Mouse (Mus musculus): ENCODE results near the gene Plcb4. TPM values are rescaled to one million over a fixed set of nuclear protein-coding genes. Genes with fewer than 3 reads are reported as not detected.
A peak's percentile ranks its signal among the peaks of the same experiment; 100 is the strongest.

The Plcb4 gene
- 19.6 and 24.1 TPM in 2 replicates for polyA plus RNA-seq (2014; fragmentation: Nextera tagmentation; extraction: Ambion mirVana)

DNA sequence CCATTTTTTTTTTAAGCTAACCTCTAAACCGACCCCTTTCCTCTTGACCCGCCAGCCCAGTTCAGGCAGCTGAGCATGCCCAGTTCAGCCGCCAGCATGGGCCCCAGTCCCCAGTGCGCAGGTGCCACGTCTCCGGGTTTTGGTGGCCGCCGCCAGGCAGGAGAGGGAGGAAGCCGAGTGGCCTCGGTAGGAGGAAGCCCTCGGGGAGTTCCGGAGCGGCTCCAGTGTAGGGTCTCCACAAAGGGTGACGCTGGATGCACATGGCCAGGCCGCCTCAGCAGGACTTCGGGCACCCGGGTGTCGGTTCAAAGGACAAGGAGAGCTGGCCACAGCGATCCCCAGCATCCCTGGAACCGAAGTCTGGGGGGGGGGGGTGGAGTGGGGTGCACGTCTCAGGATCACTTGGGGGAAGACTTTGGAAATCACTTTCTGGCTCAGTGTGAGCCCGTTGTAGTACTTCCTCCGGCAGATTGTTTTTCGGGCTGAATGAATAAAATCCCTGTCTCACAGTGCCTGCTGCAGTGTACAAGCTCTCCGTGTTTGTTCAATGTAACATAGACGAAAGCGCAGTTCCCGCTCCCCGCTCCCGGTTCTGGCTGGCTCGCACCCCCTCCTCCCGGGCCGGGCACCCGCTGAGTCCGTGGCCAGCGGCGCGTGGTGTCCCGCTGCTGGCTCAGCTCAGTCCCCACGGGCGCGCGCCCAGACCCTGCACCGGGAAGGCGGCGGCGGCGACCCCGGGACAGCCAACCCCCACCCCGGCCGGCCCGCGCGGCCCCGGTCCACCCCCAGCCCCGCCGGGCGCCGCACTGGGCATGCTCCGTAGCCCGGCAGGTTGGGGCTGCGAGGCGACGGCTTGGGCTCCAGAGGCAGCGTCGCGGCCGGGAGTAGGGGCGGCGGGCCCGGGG, at the start of gene Plcb4:
TSS of gene Plcb4 (plus strand) at position 526 of the 905 bp plus-strand sequence.
- Histone ChIP-seq H3K4me3 (ENCODE audit: low read depth, low read length) (peak within 1 kb of the TSS; percentile 77), H3K4me1 (replicated peaks; ENCODE audit: control insufficient read depth, insufficient read depth, low read length) (no peaks in the 10 kb centered on the region; the same call in 1 of the 2 replicates), H3K9me3 (ENCODE audit: control insufficient read depth, low read length) (no peaks in the 10 kb centered on the region), H3K27me3 (ENCODE audit: control insufficient read depth, insufficient read depth, low read length) (no peaks in the 10 kb centered on the region), H3K9ac (ENCODE audit: low read length) (peak within 1 kb of the TSS; percentile 96), H3K27ac (ENCODE audit: low read depth, low read length) (peak within 1 kb of the TSS; percentile 96), H3K36me3 (ENCODE audit: control insufficient read depth, insufficient read depth, low read length) (peaks cover under 1% of the 10 kb centered on the region; the same call in 1 of the 2 replicates), H3K4me2 (ENCODE audit: low read depth, low read length, severe bottlenecking) (peak within 1 kb of the TSS; percentile 66)
- WGBS: under 1% methylated on average over 67 of the region's 71 CpGs
- ATAC-seq (replicated peaks; ENCODE audit: low FRiP score) (peak; percentile 96), DNase-seq (ENCODE audit: low spot score) (peak; percentile 93)

DNA sequence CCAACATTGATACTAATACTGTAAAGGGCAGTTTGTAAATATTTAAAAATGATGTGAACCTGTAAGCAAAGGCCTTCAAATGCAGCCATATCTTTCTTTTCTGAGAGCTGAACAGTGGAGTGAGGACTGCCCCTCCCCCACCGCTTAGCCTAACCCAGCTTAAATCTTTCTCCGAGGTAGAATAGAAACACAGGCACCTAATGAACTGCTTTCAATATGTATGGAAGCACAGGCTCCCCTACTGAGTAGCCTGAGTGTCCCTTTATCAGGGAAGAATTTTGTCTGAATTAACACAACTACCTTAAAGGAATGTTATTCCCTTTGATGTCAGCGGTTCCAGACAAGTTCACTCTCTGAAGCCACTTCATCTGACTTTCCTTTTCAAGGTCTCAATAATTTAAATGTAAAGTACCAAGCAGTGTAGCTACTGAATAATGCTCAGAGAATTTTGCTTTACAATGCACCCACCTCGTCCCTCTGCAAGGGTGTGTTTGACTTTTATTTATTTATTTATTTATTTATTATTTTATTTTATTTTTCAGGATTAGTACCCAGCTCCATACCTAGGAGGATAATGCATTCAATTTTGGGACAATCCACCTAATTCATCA, 44.1 kb upstream of the Plcb4 start:
- Histone ChIP-seq H3K9ac (ENCODE audit: low read length) (no peak overlapping the region), H3K4me3 (ENCODE audit: low read depth, low read length) (no peak overlapping the region), H3K27me3 (ENCODE audit: control insufficient read depth, insufficient read depth, low read length) (no peaks in the 10 kb centered on the region), H3K36me3 (ENCODE audit: control insufficient read depth, insufficient read depth, low read length) (no peaks in the 10 kb centered on the region), H3K9me3 (ENCODE audit: control insufficient read depth, low read length) (no peaks in the 10 kb centered on the region), H3K4me1 (replicated peaks; ENCODE audit: control insufficient read depth, insufficient read depth, low read length) (no peaks in the 10 kb centered on the region; the same call in 1 of the 2 replicates), H3K4me2 (ENCODE audit: low read depth, low read length, severe bottlenecking) (no peak overlapping the region), H3K27ac (ENCODE audit: low read depth, low read length) (no peak overlapping the region; the same call in 1 of the 2 replicates)
- 6% methylated on average over 4 of the region's 4 CpGs for WGBS
- peak; percentile 87 for ATAC-seq (replicated peaks; ENCODE audit: low FRiP score)
- DNase-seq (ENCODE audit: low spot score): peak; percentile 63

DNA sequence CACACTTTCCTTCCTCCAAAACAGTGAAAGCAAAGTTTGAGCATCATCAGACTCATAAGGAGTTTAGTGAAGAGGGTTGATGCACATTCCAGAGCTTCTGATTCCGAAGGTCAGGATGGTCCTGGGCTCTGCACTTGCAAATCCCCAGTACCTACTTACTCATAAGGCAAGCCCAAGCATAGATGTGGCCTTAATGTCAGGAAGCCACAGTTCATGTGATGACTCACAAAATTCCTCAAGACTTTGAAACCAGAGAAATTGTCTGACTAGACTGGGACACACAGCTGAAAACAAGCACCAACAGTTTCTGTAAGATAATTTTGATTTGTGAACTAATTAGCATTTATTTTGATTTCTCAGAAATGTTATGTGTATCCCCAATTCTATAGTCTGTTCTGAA, 42.7 kb upstream of the Plcb4 start:
- 77% methylated on average over 1 of the region's 1 CpGs for WGBS

DNA sequence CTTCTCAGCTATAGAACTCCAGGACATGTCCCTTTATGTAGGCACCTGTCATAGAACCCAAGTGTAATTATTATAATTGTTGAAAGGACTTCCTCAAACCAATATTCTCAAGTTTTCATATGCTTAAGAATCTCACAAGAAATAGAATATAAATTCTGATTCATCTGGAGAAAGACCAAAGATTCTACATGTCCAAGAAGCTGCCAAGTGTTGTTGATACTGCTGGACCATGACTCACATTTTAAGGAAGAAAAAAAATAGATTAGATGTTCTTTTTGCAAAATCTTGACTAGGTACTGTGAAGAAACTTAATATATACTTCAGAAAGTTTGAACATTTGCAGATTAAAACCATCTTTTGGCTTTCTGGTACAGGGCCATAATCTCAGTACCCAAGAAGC, 40.3 kb upstream of the Plcb4 start:
- Histone ChIP-seq H3K4me2 (ENCODE audit: low read depth, low read length, severe bottlenecking) (no peak overlapping the region), H3K4me1 (replicated peaks; ENCODE audit: control insufficient read depth, insufficient read depth, low read length) (no peaks in the 10 kb centered on the region; the same call in 1 of the 2 replicates), H3K4me3 (ENCODE audit: low read depth, low read length) (no peak overlapping the region), H3K9ac (ENCODE audit: low read length) (no peak overlapping the region), H3K36me3 (ENCODE audit: control insufficient read depth, insufficient read depth, low read length) (no peaks in the 10 kb centered on the region), H3K9me3 (ENCODE audit: control insufficient read depth, low read length) (no peaks in the 10 kb centered on the region), H3K27me3 (ENCODE audit: control insufficient read depth, insufficient read depth, low read length) (no peaks in the 10 kb centered on the region), H3K27ac (ENCODE audit: low read depth, low read length) (no peak overlapping the region)
- DNase-seq (ENCODE audit: low spot score): no peak
- ATAC-seq (replicated peaks; ENCODE audit: low FRiP score): no peak

More for the DNA sequence above, 42.7 kb upstream of the Plcb4 start:
- Histone ChIP-seq H3K4me2 (ENCODE audit: low read depth, low read length, severe bottlenecking) (no peak overlapping the region), H3K4me1 (replicated peaks; ENCODE audit: control insufficient read depth, insufficient read depth, low read length) (no peaks in the 10 kb centered on the region; the same call in 1 of the 2 replicates), H3K9ac (ENCODE audit: low read length) (no peak overlapping the region), H3K27me3 (ENCODE audit: control insufficient read depth, insufficient read depth, low read length) (no peaks in the 10 kb centered on the region), H3K36me3 (ENCODE audit: control insufficient read depth, insufficient read depth, low read length) (no peaks in the 10 kb centered on the region), H3K9me3 (ENCODE audit: control insufficient read depth, low read length) (no peaks in the 10 kb centered on the region), H3K4me3 (ENCODE audit: low read depth, low read length) (no peak overlapping the region), H3K27ac (ENCODE audit: low read depth, low read length) (no peak overlapping the region)
- DNase-seq (ENCODE audit: low spot score) (no peak), ATAC-seq (replicated peaks; ENCODE audit: low FRiP score) (no peak)

DNA sequence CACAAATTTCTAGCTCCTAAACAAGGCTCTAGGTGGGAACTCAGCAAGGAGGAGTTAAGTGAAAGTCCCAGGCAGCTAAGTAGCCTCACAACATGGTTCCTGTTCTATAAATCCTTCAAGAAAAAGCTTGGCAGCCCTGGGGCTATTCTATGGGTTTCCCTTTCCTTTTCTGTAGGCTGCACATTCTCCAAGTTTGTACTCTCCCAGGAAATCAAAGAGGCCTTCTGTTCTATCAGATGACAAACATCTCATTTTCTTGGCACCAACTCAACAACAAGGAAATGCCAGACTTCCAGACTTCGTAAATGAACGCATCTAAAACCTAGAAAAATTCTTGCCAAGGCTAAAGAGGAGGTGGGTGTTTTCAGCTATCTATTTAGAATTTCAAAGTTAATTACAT, 38.9 kb upstream of the Plcb4 start:
- WGBS: 74% methylated on average over 2 of the region's 2 CpGs
- Histone ChIP-seq H3K9me3 (ENCODE audit: control insufficient read depth, low read length) (no peaks in the 10 kb centered on the region), H3K9ac (ENCODE audit: low read length) (no peak overlapping the region), H3K4me1 (replicated peaks; ENCODE audit: control insufficient read depth, insufficient read depth, low read length) (no peaks in the 10 kb centered on the region; the same call in 1 of the 2 replicates), H3K4me2 (ENCODE audit: low read depth, low read length, severe bottlenecking) (no peak overlapping the region), H3K27ac (ENCODE audit: low read depth, low read length) (no peak overlapping the region), H3K4me3 (ENCODE audit: low read depth, low read length) (no peak overlapping the region), H3K36me3 (ENCODE audit: control insufficient read depth, insufficient read depth, low read length) (no peaks in the 10 kb centered on the region), H3K27me3 (ENCODE audit: control insufficient read depth, insufficient read depth, low read length) (no peaks in the 10 kb centered on the region)
- ATAC-seq (replicated peaks; ENCODE audit: low FRiP score) (no peak), DNase-seq (ENCODE audit: low spot score) (no peak)

DNA sequence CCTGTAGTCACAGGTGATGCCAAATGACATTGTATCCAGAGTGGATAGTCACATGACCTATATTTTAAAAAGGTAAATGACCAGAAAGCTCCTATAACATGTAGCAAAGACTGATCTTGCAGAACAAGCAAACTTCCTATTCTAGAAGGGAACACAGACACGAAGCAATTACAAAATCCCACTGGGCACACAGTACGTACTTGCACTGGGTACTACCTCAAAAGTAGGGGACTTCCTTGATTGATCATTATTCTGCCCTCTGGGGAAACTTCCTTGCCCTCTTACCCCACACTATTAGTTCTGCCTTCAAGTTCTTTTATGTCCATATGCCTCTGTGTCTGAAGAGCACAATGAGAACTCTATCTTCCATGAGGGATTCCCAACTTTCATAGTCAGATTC, 31.0 kb upstream of the Plcb4 start:
- Histone ChIP-seq H3K27ac (ENCODE audit: low read depth, low read length) (no peak overlapping the region), H3K4me1 (replicated peaks; ENCODE audit: control insufficient read depth, insufficient read depth, low read length) (no peaks in the 10 kb centered on the region), H3K36me3 (ENCODE audit: control insufficient read depth, insufficient read depth, low read length) (no peaks in the 10 kb centered on the region), H3K9me3 (ENCODE audit: control insufficient read depth, low read length) (no peaks in the 10 kb centered on the region), H3K27me3 (ENCODE audit: control insufficient read depth, insufficient read depth, low read length) (no peaks in the 10 kb centered on the region), H3K4me2 (ENCODE audit: low read depth, low read length, severe bottlenecking) (no peak overlapping the region), H3K4me3 (ENCODE audit: low read depth, low read length) (no peak overlapping the region), H3K9ac (ENCODE audit: low read length) (no peak overlapping the region)
- 60% methylated on average over 2 of the region's 2 CpGs for WGBS
- no peak for DNase-seq (ENCODE audit: low spot score)
- no peak for ATAC-seq (replicated peaks; ENCODE audit: low FRiP score)

DNA sequence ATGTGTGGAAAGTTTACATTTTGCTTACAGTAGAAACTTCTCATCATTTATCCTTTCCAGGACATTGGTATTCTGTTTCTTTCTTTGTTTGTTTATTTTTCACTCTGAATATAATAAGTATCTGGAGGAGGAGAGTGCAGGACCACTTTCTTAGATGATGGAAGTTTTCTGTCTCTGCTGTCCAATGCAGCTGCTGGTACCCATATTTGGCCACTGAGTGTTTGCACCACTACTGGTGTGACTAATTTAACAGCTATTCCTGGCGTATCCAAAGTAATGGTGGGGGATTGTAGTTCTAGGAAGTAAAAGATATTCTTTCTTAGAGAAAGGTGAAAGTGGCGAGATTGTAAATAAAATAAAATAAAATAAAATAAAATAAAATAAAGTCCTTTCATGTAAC, 21.6 kb upstream of the Plcb4 start:
- Histone ChIP-seq H3K4me1 (replicated peaks; ENCODE audit: control insufficient read depth, insufficient read depth, low read length) (no peaks in the 10 kb centered on the region), H3K9me3 (ENCODE audit: control insufficient read depth, low read length) (no peaks in the 10 kb centered on the region), H3K4me3 (ENCODE audit: low read depth, low read length) (no peak overlapping the region), H3K36me3 (ENCODE audit: control insufficient read depth, insufficient read depth, low read length) (no peaks in the 10 kb centered on the region), H3K27ac (ENCODE audit: low read depth, low read length) (no peak overlapping the region), H3K9ac (ENCODE audit: low read length) (no peak overlapping the region), H3K4me2 (ENCODE audit: low read depth, low read length, severe bottlenecking) (no peak overlapping the region), H3K27me3 (ENCODE audit: control insufficient read depth, insufficient read depth, low read length) (no peaks in the 10 kb centered on the region)
- WGBS: 85% methylated on average over 2 of the region's 2 CpGs
- DNase-seq (ENCODE audit: low spot score) (no peak), ATAC-seq (replicated peaks; ENCODE audit: low FRiP score) (no peak)

DNA sequence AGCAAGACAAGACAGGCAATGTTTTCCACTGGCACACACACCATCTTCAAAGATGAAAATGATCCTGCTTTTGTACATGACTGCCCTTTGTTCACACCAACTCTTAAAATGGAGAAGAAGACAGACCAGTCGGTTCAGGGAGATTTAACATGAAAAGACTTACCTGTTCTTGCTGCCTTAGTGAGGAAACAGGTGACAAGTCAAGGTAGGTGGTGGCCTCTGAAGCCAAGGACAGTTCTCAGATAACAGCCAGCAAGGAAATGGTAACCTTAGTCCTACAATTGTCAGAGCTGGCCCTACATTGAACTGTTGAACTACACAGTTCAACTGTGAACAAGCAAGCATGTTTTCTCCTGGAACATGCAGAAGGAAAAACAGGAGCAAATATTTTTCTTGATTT, 17.8 kb upstream of the Plcb4 start:
- H3K9ac ChIP-seq (ENCODE audit: low read length): no peak overlapping the region
- DNase-seq (ENCODE audit: low spot score): no peak
- H3K4me2 ChIP-seq (ENCODE audit: low read depth, low read length, severe bottlenecking): no peak overlapping the region
- no peaks in the 10 kb centered on the region for H3K4me1 ChIP-seq (replicated peaks; ENCODE audit: control insufficient read depth, insufficient read depth, low read length)
- ATAC-seq (replicated peaks; ENCODE audit: low FRiP score): no peak
- WGBS: 81% methylated on average over 1 of the region's 1 CpGs
- no peak overlapping the region for H3K27ac ChIP-seq (ENCODE audit: low read depth, low read length)
- H3K9me3 ChIP-seq (ENCODE audit: control insufficient read depth, low read length): no peaks in the 10 kb centered on the region
- H3K36me3 ChIP-seq (ENCODE audit: control insufficient read depth, insufficient read depth, low read length): no peaks in the 10 kb centered on the region
- no peaks in the 10 kb centered on the region for H3K27me3 ChIP-seq (ENCODE audit: control insufficient read depth, insufficient read depth, low read length)
- no peak overlapping the region for H3K4me3 ChIP-seq (ENCODE audit: low read depth, low read length)

All from forebrain, embryonic 11.5 days (tissue).